Mouse (Mus musculus) ES-Bruce4 (cell line): ENCODE data around the gene Bicral. TPM values are rescaled to one million over a fixed set of nuclear protein-coding genes. Genes with fewer than 3 reads are reported as not detected.

Source experiments
- H3K27ac ChIP-seq: 2 replicates; pipeline ENCODE4 v1.5.1; 2012; ENCODE audit warnings: low read length, inconsistent platforms; ENCODE audit not compliant: insufficient read depth
- H3K27me3 ChIP-seq: 2 replicates; pipeline ENCODE4 v1.6.1; 2012; ENCODE audit warnings: mild to moderate bottlenecking, low read length, inconsistent platforms; ENCODE audit not compliant: control insufficient read depth, poor library complexity, insufficient read depth, severe bottlenecking
- H3K36me3 ChIP-seq: 2 replicates; pipeline ENCODE4 v1.6.1; 2012; ENCODE audit warnings: inconsistent platforms, mild to moderate bottlenecking, low read length, moderate library complexity; ENCODE audit not compliant: control insufficient read depth, poor library complexity, insufficient read depth, severe bottlenecking
- H3K4me1 ChIP-seq: one replicate; pipeline ENCODE4 v1.8.1; 2011; ENCODE audit warnings: low read length; ENCODE audit not compliant: control insufficient read depth, insufficient read depth
- H3K4me3 ChIP-seq: 2 replicates; pipeline ENCODE4 v1.5.1; 2011; ENCODE audit warnings: low read depth, mild to moderate bottlenecking, low read length
- H3K9ac ChIP-seq: 2 replicates; pipeline ENCODE4 v1.6.1; 2012; ENCODE audit warnings: low read depth, mild to moderate bottlenecking, inconsistent platforms; ENCODE audit not compliant: poor library complexity, severe bottlenecking
- H3K9me3 ChIP-seq: replicated peaks from 2 replicates; pipeline ENCODE4 v1.6.1; 2012; ENCODE audit warnings: mild to moderate bottlenecking, low read length, inconsistent platforms; ENCODE audit not compliant: control insufficient read depth, poor library complexity, insufficient read depth, severe bottlenecking
- CTCF ChIP-seq: IDR thresholded peaks from one replicate; pipeline ENCODE4 v1.8.1; 2011; ENCODE audit warnings: low read depth, low read length
- EP300 ChIP-seq: IDR thresholded peaks from 2 replicates; pipeline ENCODE4 v1.6.1; 2011; ENCODE audit warnings: low read depth, low read length; ENCODE audit not compliant: insufficient read depth
- POLR2A ChIP-seq: IDR thresholded peaks from one replicate; pipeline ENCODE4 v1.8.1; 2011; ENCODE audit warnings: low read length; ENCODE audit not compliant: insufficient read depth
- polyA plus RNA-seq: library from polyadenylated mRNA; stranded (reverse); fragments of >200 nt; gene quantifications from 2 replicates; pipeline ENCODE4 v1.2.4, GENCODE M21; 2011; ENCODE audit warnings: low read depth; ENCODE audit not compliant: missing spikeins, insufficient read depth, insufficient read length

Gene Bicral
- polyA plus RNA-seq, 1 experiment, result 24.2 TPM

DNA sequence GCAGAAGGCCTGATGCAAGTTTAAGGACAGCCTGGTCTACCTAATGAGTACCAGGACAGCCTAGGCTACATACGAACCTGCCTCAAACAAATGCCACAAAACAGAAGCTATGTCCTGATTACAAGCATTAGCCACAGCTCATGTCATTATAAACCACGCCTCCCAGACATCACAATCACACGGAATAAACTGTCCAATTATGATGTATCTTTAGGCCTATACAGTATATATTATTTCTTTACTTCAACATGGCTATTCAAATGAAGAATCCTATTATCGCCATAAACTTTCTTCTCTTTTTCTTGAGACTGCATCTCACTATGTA is 25.3 kb downstream of the Bicral start:
- Histone ChIP-seq H3K36me3 (no peaks in the 10 kb centered on the region), H3K9ac (no peak overlapping the region), H3K27me3 (no peaks in the 10 kb centered on the region), H3K4me1 (no peaks in the 10 kb centered on the region), H3K27ac (no peak overlapping the region), H3K9me3 (no peaks in the 10 kb centered on the region), H3K4me3 (no peak overlapping the region)
- TF ChIP-seq POLR2A, result no peak
- no peak for TF ChIP-seq CTCF

DNA sequence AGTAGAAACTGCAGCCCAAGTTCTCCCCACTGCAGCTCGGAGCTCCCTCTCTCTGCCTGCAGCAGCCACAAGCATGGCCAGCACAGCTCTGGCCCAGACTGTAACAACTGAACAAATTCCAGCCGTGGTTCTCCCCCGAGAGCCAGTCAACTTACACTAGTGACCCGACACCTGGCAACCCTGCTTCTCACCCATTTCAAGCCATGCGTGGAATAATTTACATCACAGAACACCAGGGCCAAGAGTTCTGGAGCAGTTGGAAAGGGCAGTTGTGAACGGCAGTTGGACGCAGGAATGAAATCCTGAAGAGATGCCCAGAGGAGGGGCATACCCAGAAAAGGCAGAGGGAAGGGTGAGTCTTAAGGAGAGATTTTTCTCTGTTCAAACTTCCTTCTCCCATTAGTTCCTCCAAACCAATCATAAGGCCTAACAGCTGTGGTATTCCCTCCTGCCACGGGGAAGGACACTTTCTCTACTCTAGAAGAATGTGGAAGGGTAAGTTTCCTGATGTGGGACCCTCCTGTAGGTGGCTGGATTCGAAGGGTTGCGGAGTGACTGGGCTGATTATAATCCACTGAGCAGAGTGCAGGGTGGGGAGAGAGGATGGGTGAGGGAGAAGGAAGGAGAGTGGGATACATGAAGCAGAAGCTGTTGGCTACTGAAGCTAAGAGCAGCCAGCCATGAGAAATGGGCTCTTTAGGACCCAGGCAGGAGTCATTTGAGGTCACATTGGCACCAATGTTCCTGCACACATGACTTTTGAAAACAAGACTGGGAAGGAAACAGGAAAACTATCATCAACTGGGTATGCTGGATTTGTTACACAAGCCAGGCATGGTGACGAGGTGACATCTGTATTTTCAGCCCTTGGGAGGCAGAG is 25.9 kb downstream of the Bicral start:
- Histone ChIP-seq H3K4me3 (no peak overlapping the region), H3K9ac (no peak overlapping the region), H3K27ac (no peak overlapping the region), H3K36me3 (no peaks in the 10 kb centered on the region), H3K9me3 (no peaks in the 10 kb centered on the region), H3K4me1 (no peaks in the 10 kb centered on the region), H3K27me3 (no peaks in the 10 kb centered on the region)
- TF ChIP-seq EP300 (no peak), POLR2A (no peak), CTCF (no peak)

GRCm38 (mm10) chr17:46829856-46830535 is 28.3 kb downstream of the Bicral start:
- Histone ChIP-seq H3K36me3 (peaks cover 5% of the 10 kb centered on the region; the same call in 1 of the 2 replicates), H3K4me1 (no peaks in the 10 kb centered on the region), H3K9me3 (no peaks in the 10 kb centered on the region), H3K4me3 (no peak overlapping the region), H3K9ac (no peak overlapping the region), H3K27me3 (no peaks in the 10 kb centered on the region), H3K27ac (no peak overlapping the region)
- TF ChIP-seq EP300, result no peak

- no peak for TF ChIP-seq EP300
- no peak for TF ChIP-seq CTCF
- no peak for TF ChIP-seq POLR2A
- no peaks in the 10 kb centered on the region for H3K4me1 ChIP-seq
- H3K36me3 ChIP-seq, result peaks cover 5% of the 10 kb centered on the region; the same call in 1 of the 2 replicates
- H3K27ac ChIP-seq, result no peak overlapping the region
- H3K27me3 ChIP-seq, result no peaks in the 10 kb centered on the region
- H3K9me3 ChIP-seq, result no peaks in the 10 kb centered on the region
- H3K4me3 ChIP-seq, result no peak overlapping the region
- no peak overlapping the region for H3K9ac ChIP-seq
Measured at GRCm38 (mm10) chr17:46828935-46829334, 29.3 kb downstream of the Bicral start.

DNA sequence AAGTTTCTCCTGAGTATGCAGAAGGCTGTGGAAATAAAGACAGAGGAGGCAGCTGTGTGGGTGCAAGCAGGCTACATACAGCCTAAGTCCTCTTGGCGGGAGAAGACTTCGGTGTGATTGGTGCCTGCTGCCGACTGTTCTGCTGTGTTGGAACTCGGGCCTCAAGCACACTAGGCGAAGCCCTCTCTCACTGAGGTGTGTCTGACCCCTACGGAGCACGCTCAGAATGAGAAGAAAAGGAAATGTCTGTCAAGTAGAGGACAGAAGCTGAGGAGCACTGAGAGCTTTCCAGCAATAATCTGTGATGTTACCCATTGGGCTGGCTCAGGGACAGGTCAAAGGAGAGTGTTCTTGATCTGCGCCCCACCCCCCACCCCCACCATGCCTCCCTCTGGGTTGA is 35.2 kb downstream of the Bicral start:
- peaks cover 5% of the 10 kb centered on the region; the same call in 1 of the 2 replicates for H3K36me3 ChIP-seq

GRCm38 (mm10) chr17:46820628-46821027 is 37.7 kb downstream of the Bicral start:
- Histone ChIP-seq H3K27ac (no peak overlapping the region), H3K9me3 (no peaks in the 10 kb centered on the region), H3K9ac (no peak overlapping the region), H3K36me3 (peaks cover 4% of the 10 kb centered on the region; the same call in 1 of the 2 replicates), H3K4me1 (peaks cover 3% of the 10 kb centered on the region), H3K27me3 (no peaks in the 10 kb centered on the region), H3K4me3 (no peak overlapping the region)
- TF ChIP-seq POLR2A, result no peak
- TF ChIP-seq CTCF, result no peak
- no peak for TF ChIP-seq EP300

More for the DNA sequence above, 35.2 kb downstream of the Bicral start:
- no peak overlapping the region for H3K27ac ChIP-seq
- H3K4me1 ChIP-seq, result no peaks in the 10 kb centered on the region
- no peak overlapping the region for H3K9ac ChIP-seq
- H3K4me3 ChIP-seq, result no peak overlapping the region
- no peaks in the 10 kb centered on the region for H3K9me3 ChIP-seq
- TF ChIP-seq POLR2A (no peak), CTCF (no peak), EP300 (no peak)
- no peaks in the 10 kb centered on the region for H3K27me3 ChIP-seq
